Mouse (Mus musculus): ENCODE measurements around the gene Myo1d.

Gene Myo1d

DNA sequence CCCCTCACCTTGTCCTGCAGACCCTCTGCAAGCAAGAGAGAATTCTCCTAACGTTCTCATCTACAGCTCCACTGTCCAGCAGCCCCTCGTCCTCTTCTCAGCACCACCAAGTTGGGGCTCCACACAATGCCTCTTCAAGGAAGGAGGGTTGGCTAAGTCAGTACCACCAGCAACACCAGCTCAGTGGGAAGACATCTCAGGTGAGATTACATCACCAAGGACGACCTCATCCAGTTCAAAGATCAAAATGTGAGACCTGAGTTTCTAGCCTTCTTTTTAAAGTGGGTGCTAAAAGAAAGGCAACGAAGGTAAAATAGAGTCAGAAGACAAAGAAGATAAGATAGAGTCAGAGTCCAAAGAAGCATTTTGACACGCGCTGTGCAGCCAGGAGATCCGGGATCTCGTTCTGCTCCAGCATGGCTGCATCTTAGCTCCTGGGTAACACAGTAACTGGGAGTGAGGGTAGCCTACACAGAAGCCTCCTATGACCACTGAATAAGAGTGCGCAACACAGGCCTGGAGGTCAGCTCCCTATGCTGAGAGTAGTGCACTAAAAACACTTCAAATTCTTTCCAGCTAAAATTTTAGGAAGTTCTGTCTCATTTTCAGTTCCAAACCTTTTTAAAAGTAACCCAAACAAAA is 56.3 kb downstream of the Myo1d start:
- DNase-seq (ENCODE audit: low spot score in 2 of 2): no peak

DNA sequence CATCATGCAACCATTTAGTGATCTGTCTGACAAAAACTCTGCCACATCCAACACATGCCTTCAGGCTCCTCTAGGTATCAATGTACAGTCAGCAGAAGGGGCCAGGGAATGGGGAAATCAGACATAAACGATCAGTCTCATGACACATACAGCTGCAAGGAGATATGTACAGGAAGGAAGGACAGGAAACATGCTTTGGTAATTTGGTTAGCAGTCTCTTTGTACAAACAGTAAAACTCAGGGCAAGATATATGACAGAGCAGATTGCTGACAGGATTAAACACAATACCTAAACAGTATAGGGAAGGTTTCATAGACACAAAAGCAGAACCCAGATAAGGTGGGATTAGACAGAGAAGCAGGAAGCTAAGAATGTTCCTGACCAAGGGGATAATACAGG is 60.8 kb downstream of the Myo1d start:
- DNase-seq (ENCODE audit: low spot score in 2 of 2): no peak

DNA sequence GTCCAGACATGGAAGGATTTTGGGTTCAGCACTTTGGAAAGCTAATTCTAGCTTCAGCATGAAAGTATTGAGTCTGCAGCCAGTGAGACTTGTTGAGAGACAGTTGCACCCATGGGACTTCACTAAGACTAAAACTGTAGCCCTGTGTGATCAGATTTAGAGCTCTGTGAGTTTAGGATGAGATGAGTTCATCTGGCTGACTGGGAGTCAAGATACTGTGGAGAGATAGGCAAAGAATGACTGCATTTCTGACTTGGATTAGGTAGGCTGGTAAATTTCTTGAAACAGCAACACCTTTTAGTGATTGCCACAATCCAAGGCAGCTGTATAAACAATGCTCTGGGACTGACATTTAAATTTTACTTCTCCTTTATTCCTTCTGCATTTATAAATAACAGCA is 61.8 kb downstream of the Myo1d start:
- DNase-seq (ENCODE audit: low spot score in 2 of 2): no peak

DNA sequence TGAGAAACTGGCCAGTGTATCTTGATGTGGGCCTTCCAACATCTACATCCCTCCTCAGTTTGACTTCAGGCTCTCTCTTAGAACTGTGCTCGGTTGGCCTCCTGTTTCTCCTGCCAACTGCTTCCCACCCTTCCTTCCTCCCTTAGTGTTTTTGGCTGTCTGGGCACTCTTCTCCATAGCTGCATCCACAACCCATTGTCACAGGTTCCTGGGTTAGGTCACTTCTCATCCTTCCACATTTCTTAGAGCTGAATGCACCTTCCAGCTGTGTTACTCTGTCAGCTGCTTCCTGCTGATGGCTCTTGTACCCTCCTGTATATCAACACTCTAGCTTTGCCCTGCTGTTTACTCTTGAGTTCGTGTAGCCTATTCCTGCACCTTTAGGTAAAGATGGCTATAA is 64.7 kb downstream of the Myo1d start:
- no peak for DNase-seq (ENCODE audit: low spot score in 2 of 2)

DNA sequence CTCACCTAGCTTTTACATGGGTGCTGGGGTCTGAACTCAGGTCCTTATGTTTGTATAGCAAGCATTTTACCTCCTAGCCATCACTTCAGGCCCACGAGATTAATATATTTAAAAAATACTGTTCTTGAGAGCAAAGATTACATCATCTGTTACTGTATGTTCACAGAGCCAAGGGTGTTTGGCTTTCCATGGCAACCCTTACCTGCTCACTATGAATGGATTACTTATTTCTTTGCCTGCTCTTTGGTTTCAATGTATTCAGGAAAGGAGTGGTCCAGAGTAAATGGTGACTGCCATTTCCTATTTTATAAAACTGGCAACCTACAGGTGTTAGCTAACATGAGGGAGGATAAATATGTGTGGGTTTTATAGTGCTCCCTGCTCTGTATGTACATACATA is 66.1 kb downstream of the Myo1d start:
- no peak for DNase-seq (ENCODE audit: low spot score in 2 of 2)

DNA sequence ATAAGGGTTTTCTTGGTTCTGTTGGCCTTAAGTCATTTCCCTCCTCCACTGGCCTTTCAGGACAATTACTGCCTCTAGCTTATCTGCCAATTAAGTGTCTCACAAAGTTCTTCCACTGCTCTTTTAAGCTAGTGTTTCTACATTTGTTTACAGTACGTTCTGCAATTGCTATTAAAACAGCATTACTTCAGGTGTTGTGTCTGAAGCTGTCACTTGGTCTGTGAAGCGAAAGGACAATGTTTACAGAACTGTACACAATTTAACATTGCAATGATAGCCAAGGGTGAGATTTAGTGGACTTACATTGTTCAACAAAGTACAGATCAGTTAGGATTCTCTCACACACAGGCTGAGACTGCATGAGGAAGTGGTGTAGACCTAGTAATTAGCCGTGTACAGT is 67.6 kb downstream of the Myo1d start:
- no peak for DNase-seq (ENCODE audit: low spot score in 2 of 2)

DNA sequence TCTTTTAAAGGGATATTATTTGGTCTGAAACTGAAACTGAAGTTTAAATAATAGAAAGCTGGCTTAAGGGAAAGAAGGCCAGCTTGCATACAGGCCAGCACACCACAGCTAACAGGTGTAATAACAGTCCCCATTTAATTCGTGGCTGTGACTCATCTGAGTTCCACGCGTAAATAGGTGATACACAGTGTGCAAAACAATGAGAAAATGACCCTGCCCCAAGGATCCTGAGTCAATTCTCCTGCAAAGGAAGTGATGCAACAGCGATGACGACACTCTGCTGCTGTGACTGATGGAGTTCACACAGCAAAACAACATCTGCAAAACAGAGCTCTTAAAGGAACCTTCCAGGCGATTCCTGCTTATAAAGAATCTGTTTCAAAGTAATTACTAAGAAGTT is 68.5 kb downstream of the Myo1d start:
- no peak for DNase-seq (ENCODE audit: low spot score in 2 of 2)

DNA sequence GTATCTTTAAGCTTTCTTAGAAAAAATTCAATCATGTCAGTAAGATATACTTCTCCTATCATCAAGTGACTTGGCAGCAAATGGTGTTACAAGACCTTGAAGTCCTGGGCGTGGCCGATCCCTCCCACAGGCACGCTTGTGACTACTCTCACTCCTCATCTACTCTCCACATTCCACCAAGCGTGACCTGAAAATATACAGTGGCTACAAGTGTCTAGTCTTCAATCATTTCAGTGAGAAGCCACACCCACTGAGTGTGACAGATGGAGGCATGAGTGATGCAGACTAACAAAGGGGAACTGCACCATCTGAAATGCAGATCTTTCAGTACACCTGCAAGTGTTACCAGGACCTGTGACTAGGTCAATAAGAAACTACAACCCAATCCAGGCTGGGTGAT is 79.2 kb downstream of the Myo1d start:
- DNase-seq (ENCODE audit: low spot score in 2 of 2): no peak

DNA sequence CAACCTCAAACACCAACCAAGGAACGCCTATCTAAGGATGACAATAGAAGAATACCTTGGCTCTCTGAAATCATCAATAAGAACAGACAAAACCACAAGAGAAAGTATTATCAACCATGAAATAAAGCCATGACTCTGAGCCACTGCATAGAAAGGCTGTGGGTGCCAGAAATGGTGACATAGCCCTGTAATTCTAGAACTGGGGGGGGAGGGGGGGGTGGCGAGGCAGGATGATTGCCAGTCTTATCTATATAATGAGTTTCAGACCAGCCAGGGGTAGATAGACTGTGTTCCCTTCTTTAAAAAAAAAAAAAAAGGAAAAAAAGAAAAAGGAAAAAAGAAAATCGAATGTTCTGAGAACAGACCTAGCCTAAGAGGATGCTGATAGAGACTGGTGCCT is 81.1 kb downstream of the Myo1d start:
- no peak for DNase-seq (ENCODE audit: low spot score in 2 of 2)

DNA sequence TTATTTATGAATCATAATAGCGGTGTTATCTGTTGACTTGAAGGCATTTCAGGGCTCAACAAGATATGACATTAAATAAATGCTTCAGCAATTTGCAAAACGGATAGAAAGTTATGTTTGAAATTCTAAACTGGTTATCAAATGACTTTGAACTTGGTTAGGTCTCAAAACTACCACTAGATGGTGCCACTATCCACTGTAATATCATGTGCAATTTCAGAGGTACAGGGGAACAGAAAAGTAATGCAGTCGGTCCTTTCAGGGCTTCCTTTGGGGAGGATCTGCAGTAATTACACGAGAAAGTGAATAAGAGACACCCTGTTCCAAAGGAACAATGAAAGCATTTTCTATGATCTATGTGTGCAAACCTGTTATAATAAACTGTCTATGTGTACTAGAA is 83.5 kb downstream of the Myo1d start:
- peak in 1 of 2 experiments; percentile 15 for DNase-seq (ENCODE audit: low spot score in 2 of 2)

DNA sequence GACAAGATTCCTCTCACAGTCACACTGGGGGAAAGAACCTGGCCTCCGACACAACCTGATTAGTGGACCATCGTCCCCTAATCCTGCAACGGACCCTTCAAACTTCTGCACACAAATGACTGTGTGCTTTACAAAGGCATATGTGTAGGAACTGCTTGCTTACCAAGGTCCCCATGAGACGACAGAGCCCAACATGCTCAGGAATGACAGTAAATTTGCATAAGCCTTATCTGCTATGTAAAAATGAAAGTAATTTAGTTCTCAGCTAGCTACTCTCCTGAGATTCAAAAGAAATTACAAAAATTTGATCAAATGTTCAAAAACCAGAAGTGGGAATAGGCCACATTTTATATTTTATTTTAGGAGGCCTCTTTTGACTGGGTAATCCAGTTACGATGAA is 95.2 kb downstream of the Myo1d start:
- DNase-seq (ENCODE audit: low spot score in 2 of 2): no peak

DNA sequence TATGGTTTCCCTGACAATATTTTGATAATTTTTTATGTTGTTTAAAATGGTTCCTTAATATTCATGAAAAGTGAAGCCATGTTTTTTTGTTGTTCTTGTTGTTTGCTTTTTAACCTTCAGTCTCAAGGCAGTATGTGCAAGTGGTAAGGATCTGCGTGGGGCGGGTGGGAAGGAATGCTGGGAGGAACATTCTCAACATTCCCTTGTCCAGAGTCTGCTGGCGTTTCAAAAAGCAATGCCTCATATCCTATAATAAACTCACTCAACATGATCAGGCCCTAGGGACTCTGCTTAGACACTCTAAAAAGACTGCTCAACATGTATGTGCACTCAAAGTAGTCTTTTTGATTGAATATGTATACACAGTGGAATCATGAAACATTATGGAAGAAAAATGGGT is 97.1 kb downstream of the Myo1d start:
- DNase-seq (ENCODE audit: low spot score in 2 of 2): no peak

DNA sequence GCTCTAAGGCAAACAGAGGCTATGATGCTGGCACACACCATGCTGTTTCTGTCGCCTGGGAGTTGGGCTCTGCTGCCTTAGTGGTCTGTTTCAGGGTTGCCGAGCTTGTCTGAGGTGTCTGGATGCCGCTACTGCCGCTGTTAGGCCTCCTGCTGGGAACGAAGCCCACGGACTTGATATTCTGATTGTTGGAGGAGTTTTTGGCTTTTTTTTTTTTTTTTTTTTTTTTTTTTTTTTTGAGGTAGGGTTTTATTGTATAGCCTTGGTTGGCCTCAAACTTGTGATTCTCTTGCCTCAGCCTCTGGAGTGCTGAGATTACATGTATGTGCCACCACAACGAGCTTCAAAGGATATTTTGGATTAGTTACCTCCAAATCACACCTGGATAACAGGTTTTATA is 106.8 kb downstream of the Myo1d start:
- DNase-seq (ENCODE audit: low spot score in 2 of 2): no peak

DNA sequence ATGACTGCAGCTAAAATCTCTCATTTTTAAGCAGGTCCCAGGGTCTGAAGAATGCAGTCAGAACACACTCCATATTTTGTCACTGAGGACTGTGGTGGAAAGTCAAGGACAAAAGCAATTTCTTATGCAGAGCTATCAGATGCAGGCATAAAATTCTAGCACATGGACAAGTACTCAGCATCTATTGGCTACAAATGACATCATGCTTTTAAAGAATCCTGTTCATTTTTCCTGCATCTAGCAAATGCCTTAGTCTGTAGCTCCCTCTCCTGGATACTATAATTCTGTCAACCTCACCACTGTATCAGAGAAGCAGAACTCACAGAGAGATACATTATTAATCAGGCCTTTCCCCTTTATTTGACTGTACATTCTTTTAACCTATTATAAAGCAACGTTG is 109.4 kb downstream of the Myo1d start:
- peak in 1 of 2 experiments; percentile 29 for DNase-seq (ENCODE audit: low spot score in 2 of 2)

DNA sequence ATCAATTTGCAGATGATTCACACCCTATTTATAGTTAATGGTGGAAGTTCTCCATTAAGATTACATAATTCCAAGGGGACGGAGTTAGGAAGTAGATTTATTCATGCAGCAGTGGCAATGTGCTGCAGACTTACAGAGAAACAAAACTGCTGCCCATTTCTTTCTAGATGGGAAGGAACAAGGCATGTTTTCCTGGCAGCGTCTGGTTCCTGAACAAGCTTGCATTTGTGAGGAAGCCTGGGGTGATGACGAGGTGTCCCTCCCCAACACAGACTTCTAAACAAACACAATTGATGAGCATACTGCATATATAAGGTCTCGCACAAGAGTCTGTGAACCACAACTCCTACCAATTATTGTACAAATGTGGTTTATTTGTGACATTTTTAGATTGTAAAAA is 109.9 kb downstream of the Myo1d start:
- no peak for DNase-seq (ENCODE audit: low spot score in 2 of 2)

DNA sequence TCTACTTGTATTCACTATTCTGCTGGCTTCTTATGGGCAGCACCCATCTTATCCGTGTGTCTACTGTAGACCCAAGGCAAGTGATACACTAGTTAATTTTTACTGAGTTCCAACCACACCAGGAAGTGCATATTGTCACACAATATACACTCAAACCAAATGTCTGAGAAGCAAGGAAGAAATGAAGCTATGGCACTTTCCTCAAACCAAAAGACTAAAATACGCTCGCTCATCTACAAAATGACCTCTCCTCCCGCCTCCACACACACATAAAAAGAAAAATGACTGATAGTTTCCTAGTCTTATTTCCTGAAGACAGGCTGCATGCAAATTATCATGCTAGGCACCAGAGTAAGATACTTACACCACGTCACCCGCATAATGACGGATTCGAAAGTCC is 113.6 kb downstream of the Myo1d start:
- no peak for DNase-seq (ENCODE audit: low spot score in 2 of 2)

DNA sequence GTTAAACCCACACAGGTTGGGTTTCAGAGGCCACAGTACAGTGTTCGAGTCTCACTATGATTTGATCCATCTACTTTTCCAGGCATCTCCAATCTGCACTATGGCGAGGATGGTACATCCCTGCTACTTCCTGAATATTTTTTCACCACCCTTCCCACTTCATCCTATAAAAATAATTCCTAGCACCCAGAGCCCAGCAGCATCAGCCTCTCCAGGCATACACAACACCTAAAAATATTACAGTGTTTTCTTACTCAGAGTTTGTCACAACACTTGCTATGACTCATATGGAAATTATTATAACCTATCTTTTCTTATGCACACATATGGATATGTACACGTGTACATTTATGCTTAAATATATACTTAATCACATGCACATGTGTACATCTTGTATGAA is 115.6 kb downstream of the Myo1d start:
- no peak for DNase-seq (ENCODE audit: low spot score in 2 of 2)

DNA sequence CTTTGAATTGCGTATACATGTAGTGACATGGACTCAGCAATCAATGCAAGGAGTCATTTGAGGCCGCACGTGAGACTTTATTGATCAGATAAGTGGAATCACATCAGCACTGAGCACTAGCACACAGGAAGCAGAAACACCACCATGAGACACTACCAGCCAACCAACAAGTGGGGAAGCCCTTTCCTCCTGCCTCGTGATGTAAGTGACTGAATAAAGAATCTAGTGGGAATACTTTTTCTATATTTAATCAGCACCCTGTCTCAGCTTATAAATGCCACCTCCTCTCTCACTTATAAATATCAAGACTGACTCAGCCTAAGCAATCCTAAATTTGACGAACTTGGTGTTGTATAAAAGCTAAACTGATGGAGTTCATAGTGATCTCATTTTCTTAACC is 134.7 kb downstream of the Myo1d start:
- DNase-seq (ENCODE audit: low spot score in 2 of 2): no peak

DNA sequence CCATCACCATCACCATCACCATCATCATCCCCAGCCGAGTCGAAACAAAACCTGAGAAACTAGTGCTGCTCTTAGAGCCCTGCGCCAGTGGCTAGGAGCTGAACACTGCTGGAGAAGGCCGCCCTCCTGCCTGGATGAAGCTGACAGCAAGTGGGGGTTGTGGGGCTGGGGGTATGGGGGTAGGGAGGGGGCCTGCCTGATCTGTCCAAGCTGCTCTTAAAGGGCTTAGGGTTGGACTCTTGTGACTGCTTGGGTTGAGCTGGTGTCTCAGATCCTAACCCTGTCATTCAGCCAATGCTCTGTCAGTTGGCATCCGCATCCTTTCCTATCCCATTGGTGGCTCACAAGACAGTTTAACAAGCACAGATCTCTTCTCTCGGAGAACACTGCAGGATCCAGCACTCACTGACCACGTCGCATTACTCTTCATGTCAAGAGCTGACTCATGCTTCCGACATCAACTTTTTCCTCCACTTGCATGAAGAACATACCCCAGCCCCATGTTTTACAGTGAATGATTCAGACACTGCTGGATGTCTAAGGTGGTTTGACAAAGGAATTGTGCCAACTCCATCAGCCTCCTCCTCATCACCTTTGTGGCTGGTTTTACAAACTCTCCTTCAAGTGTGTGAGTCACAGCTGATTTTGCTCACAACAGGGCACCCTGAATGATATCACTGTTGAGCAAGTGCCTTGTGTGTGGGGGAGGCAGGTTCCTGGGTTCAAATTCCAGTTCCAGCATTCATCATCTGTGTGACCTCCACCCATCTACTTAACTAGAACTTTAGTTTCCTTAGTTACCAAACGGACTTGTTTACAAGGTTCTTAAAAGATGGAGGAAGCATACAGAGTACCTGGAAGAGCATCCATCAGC is 150.6 kb downstream of the Myo1d start:
- DNase-seq (ENCODE audit: low spot score in 2 of 2): no peak

DNA sequence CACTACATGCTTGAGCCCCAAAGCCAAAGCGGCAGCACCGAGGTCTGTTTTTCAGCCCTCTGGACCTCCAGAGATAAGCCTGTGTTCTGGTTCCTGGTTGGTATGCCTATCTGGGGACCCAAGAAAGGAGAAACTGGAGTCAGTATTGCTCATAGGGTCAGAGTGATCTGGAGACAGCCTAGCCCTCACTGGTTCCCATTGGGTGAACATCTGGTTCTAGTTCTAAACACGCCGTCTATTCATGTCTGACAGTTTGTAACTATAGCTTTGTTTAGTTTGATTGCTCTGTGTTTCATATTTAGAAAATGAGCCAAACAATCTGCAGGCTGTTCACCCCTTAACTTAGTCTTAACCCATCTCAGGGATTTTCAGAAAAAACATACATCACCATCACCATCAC is 151.2 kb downstream of the Myo1d start:
- DNase-seq (ENCODE audit: low spot score in 2 of 2): no peak

DNA sequence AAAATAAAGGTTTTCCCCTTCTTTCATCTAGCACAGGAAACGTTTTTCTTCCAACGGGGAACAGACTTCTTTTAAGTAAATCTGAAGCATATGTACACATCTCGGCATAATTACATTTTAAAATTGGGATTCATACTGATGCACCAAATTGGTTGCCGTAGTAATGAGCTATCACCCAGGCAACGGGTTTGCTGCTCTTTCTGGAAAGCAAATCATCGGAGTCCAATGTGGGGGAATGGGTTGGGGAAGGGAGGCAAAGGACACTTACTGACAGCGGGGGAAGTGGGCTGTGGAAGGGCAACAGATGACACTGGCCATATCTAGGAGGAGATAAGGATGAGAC is 156.8 kb downstream of the Myo1d start:
- DNase-seq (ENCODE audit: low spot score in 2 of 2): no peak

DNA sequence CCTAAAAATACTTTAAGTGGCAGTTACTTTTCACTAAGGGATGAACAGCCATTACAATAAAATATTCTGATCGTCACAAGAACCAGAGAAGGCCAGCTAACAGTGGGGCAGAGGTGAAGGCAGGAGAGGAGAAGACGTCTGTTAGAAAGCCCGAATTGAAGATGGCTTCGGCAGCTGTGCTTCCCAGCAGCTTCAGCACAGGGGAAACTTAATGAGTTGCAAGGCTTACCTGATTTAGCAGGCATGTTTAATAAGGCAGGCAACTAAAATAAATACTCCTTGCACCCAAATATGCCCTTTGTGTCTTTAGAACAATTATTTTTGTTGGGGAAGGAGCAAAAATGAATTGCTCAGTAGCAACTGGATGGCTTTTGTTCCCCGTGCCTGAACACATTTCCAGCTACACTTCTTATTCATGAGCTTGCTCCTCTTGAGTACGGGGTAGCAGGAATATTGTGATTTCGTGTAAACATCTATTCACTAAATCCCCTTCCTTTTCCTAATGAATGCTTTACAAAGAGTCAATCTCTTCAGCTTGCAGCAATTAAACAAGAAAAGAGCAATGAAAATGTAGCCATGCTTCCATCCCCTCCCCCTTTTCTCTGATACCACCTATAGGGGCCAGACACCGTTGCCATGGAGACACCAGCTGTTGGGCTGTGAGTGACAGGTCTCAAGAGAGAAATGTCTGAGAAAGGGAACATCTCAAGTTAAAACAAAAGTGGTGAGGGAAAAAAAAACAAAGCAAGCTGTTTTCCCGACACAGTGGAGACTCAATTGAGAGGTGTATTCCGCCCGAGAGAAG is 157.4 kb downstream of the Myo1d start:
- DNase-seq (ENCODE audit: low spot score in 2 of 2): no peak

Measured in thymus, postnatal 10 days (tissue).